Mouse (Mus musculus) ovary, postnatal 14 days (tissue): ENCODE data around the gene Vwa5a.

ENCODE experiments used
- DNase-seq: peaks from one replicate; pipeline ENCODE4 v3.0.0; 2022; ENCODE audit warnings: low spot score

Vwa5a gene

GRCm38 (mm10) chr9:38718102-38718501 lies at the start of gene Vwa5a:
Gene Vwa5a (plus strand): TSS chr9:38718268.
- peak; percentile 25 for DNase-seq

DNA sequence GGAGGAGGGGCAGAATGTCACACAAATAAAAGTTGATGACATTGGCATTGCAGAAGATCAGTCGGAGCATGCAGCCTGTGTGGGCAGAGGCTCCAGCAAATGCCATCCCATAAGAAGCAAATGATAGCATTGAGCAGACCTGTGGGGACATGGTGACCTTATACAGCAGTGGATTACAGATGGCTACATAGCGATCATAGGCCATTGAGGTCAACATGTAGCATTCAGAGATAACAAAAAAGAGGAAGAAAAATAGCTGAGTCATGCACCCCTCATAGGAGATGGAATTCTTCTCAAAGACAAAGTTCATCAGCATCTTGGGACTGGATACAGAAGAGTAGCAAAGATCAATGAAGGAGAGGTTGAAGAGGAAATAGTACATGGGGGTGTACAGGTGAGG lies 45.2 kb upstream of the Vwa5a start:
- DNase-seq = no peak

DNA sequence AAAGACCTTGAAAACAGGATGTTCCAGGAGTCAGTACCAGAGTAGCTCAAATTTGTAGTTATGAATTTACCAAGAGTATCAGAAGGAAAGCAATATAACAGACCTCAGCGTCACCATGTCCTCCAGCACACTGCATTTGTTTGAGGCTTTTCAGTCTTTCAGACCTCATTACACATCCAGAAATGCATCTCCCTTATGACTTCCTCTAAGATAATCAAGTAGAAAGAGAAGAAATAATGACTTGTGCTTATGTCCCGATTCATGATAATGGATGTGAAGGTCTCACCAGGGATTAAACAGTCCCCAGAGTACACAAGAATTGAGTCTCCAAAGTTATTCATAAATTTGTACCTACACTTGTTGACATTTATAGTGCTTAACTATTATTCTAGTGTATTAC lies 43.6 kb upstream of the Vwa5a start, which contains the start of gene Olfr918:
Olfr918 (minus strand) TSS at position 101 of the 400 bp plus-strand sequence.
- no peak for DNase-seq

GRCm38 (mm10) chr9:38718927-38719441 lies 916 bp downstream of the Vwa5a start:
- DNase-seq = no peak

DNA sequence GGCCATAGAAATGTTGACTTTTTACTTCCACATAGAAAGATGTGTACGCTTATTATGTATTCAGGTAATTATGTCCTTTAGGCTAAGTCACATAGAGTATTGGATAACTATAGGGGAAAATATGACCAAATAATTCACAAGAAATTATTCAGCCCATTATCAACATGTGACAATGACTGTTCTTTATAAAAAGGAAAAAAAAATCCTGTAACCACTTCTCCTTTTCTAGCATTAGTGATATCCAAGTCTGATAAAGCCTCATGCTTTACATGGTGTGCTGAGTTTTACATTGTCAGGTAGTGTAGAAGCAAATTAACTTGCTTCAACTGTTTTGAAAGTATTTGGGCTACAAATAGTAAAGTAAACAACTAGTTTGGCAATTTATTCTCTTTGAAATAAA lies 6.0 kb downstream of the Vwa5a start:
- DNase-seq = no peak

DNA sequence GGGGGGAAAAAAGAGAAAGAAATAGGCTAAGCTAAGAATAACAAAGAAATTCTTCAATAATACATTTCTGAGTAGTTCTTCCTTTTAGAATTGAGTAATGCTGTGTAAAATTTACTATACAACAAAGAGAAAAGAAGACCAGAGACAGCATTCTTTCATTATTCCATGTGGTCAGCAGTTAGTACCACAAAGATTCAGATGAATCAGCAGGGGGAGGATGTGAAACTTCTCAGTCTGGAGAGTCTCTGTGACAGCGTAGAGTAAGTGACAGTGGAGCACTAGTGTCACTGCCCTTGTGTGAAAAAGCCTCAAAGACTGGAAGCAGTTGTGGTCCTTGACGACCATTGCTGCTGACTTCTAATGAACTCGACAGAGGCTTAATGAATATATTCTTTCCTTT lies 10.2 kb downstream of the Vwa5a start:
- DNase-seq = no peak

DNA sequence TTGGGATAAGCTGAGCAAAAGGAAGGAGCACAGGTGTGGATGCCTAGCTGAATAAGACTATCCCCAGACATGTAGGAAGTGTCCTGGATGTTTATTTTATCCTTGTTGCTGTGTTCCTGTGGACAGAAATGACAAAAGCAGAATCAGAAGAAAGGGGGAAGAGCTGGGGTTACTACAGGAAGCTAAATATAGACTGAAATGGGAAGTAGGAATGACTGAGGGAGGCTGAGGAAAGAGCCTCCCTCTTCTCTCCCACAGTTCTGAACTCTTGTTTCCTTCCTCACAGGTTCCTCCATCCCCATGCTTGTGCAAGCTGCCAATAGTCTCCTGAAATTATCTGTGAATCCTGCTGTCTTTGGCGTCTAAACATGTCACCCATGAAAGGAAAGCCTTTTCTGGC lies 23.3 kb downstream of the Vwa5a start:
- DNase-seq = no peak

GRCm38 (mm10) chr9:38744619-38745315 lies 26.7 kb downstream of the Vwa5a start:
- DNase-seq = no peak

- no peak for DNase-seq
Observed at GRCm38 (mm10) chr9:38751999-38752398, 33.9 kb downstream of the Vwa5a start, which contains the start of gene Olfr920. Gene Olfr920 (plus strand): TSS chr9:38752299.

DNA sequence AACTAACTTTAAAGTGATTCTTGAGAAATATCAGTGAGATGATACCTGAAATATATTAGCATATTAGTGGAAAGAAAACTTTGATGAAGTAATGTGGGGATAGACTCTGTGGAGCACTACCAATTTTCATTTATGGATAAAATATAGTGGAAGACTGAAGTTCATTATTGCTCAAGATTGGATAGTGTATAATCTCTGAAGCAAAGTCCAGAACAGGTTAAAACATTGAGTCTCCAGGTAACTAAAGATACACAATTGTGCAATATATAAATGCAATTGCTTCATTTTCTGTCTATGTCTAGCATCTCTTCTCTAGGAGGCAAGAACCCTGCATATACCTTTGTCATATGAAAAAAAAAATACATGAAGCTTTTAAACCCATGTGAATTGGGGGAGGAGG lies 54.7 kb downstream of the Vwa5a start, which contains the start of gene Olfr921:
Olfr921 (plus strand) TSS at position 301 of the 400 bp plus-strand sequence.
- DNase-seq = no peak

DNA sequence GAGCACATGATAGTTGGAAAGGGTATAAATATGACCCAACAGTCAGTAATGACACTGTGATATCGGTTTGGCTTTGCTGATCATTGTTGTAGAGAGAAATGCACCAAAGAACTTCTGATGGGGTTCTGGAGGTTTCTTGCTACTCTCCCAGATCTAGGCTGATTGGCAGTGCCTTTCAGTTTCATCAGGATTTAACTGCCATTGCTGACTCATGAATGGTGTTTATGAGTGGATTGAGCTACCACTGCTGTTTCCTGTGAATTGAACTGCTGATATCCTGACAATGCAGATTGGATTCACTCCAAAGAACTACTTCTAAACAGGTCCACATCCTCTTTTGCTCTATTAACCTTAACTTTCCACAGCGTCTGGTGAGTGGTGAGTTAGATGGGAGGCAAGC lies 74.6 kb downstream of the Vwa5a start:
- DNase-seq = no peak
